Mouse (Mus musculus): ENCODE data around the gene Prok2. TPM values are rescaled to one million over a fixed set of nuclear protein-coding genes. Genes with fewer than 3 reads are reported as not detected.

Prok2 gene
- polyA plus RNA-seq, 1 experiment from 2014 or later, result 1.5 TPM

- peak overlapping the region; percentile 66 for H3K27ac ChIP-seq
- ATAC-seq (ENCODE audit: insufficient number of reproducible peaks, insufficient read depth, low FRiP score, low TSS enrichment, low read depth), result peak; percentile 49; the same call in 1 of the 2 replicates
- H3K9ac ChIP-seq, result peak overlapping the region; percentile 88
- H3K4me2 ChIP-seq, result peak overlapping the region; percentile 97
- H3K27me3 ChIP-seq, result peaks cover 71% of the 10 kb centered on the region
- H3K9me3 ChIP-seq, result no peaks in the 10 kb centered on the region
- peaks cover 23% of the 10 kb centered on the region for H3K4me1 ChIP-seq
- no peaks in the 10 kb centered on the region for H3K36me3 ChIP-seq
- 6% methylated on average over 25 of the region's 25 CpGs for WGBS
- peak overlapping the region; percentile 82 for H3K4me3 ChIP-seq
These were observed 34.5 kb downstream of the Prok2 start for GRCm38 (mm10) chr6:99691666-99692205.

GRCm38 (mm10) chr6:99688513-99688912 is 37.7 kb downstream of the Prok2 start:
- H3K36me3 ChIP-seq, result no peaks in the 10 kb centered on the region
- H3K4me1 ChIP-seq, result peaks cover 12% of the 10 kb centered on the region
- no peak overlapping the region for H3K9ac ChIP-seq
- no peak overlapping the region for H3K4me3 ChIP-seq
- no peak overlapping the region for H3K4me2 ChIP-seq
- WGBS, result 82% methylated on average over 6 of the region's 6 CpGs
- H3K27me3 ChIP-seq, result peaks cover 41% of the 10 kb centered on the region
- ATAC-seq (ENCODE audit: insufficient number of reproducible peaks, insufficient read depth, low FRiP score, low TSS enrichment, low read depth), result no peak
- H3K9me3 ChIP-seq, result peaks cover 8% of the 10 kb centered on the region; the same call in 1 of the 2 replicates
- no peak overlapping the region for H3K27ac ChIP-seq

GRCm38 (mm10) chr6:99684899-99685298 is 41.3 kb downstream of the Prok2 start:
- WGBS, result 51% methylated on average over 5 of the region's 5 CpGs

GRCm38 (mm10) chr6:99683974-99684373 is 42.2 kb downstream of the Prok2 start:
- no peak overlapping the region for H3K27ac ChIP-seq
- no peak overlapping the region for H3K4me3 ChIP-seq
- H3K4me1 ChIP-seq, result no peaks in the 10 kb centered on the region
- 90% methylated on average over 5 of the region's 5 CpGs for WGBS
- H3K36me3 ChIP-seq, result no peaks in the 10 kb centered on the region
- H3K4me2 ChIP-seq, result no peak overlapping the region
- H3K27me3 ChIP-seq, result 0 out of 2 replicates have a peak, but pooled peaks cover 3% of the 10 kb centered on the region
- no peak overlapping the region for H3K9ac ChIP-seq
- peaks cover 8% of the 10 kb centered on the region; the same call in 1 of the 2 replicates for H3K9me3 ChIP-seq
- no peak for ATAC-seq (ENCODE audit: insufficient number of reproducible peaks, insufficient read depth, low FRiP score, low TSS enrichment, low read depth)

More at GRCm38 (mm10) chr6:99684899-99685298, 41.3 kb downstream of the Prok2 start:
- Histone ChIP-seq H3K4me2 (no peak overlapping the region), H3K27ac (no peak overlapping the region), H3K9me3 (peaks cover 8% of the 10 kb centered on the region; the same call in 1 of the 2 replicates), H3K4me3 (no peak overlapping the region), H3K9ac (no peak overlapping the region), H3K27me3 (peaks cover 8% of the 10 kb centered on the region; the same call in 1 of the 2 replicates), H3K4me1 (no peaks in the 10 kb centered on the region), H3K36me3 (no peaks in the 10 kb centered on the region)
- ATAC-seq (ENCODE audit: insufficient number of reproducible peaks, insufficient read depth, low FRiP score, low TSS enrichment, low read depth), result no peak

- no peaks in the 10 kb centered on the region for H3K4me1 ChIP-seq
- H3K9ac ChIP-seq, result no peak overlapping the region
- H3K27me3 ChIP-seq, result no peaks in the 10 kb centered on the region
- no peaks in the 10 kb centered on the region for H3K9me3 ChIP-seq
- H3K4me3 ChIP-seq, result no peak overlapping the region
- 85% methylated on average over 11 of the region's 11 CpGs for WGBS
- H3K4me2 ChIP-seq, result no peak overlapping the region
- no peak for ATAC-seq (ENCODE audit: insufficient number of reproducible peaks, insufficient read depth, low FRiP score, low TSS enrichment, low read depth)
- H3K27ac ChIP-seq, result no peak overlapping the region
- no peaks in the 10 kb centered on the region for H3K36me3 ChIP-seq
These were observed 48.1 kb downstream of the Prok2 start for GRCm38 (mm10) chr6:99678108-99678507.

GRCm38 (mm10) chr6:99677325-99677724 is 48.9 kb downstream of the Prok2 start:
- Histone ChIP-seq H3K36me3 (no peaks in the 10 kb centered on the region), H3K4me3 (no peak overlapping the region), H3K9me3 (no peaks in the 10 kb centered on the region), H3K27ac (no peak overlapping the region), H3K4me2 (no peak overlapping the region), H3K4me1 (no peaks in the 10 kb centered on the region), H3K27me3 (no peaks in the 10 kb centered on the region), H3K9ac (no peak overlapping the region)
- 86% methylated on average over 8 of the region's 8 CpGs for WGBS
- ATAC-seq (ENCODE audit: insufficient number of reproducible peaks, insufficient read depth, low FRiP score, low TSS enrichment, low read depth), result no peak

GRCm38 (mm10) chr6:99674482-99674881 is 51.7 kb downstream of the Prok2 start:
- Histone ChIP-seq H3K4me2 (no peak overlapping the region), H3K4me3 (no peak overlapping the region), H3K9ac (no peak overlapping the region), H3K27ac (no peak overlapping the region), H3K4me1 (peaks cover 10% of the 10 kb centered on the region; the same call in 1 of the 2 replicates), H3K27me3 (no peaks in the 10 kb centered on the region), H3K36me3 (no peaks in the 10 kb centered on the region), H3K9me3 (no peaks in the 10 kb centered on the region)
- ATAC-seq (ENCODE audit: insufficient number of reproducible peaks, insufficient read depth, low FRiP score, low TSS enrichment, low read depth), result no peak
- 72% methylated on average over 4 of the region's 4 CpGs for WGBS

- no peak for ATAC-seq (ENCODE audit: insufficient number of reproducible peaks, insufficient read depth, low FRiP score, low TSS enrichment, low read depth)
- no peak overlapping the region for H3K4me3 ChIP-seq
- H3K4me1 ChIP-seq, result peaks cover 23% of the 10 kb centered on the region
- H3K9me3 ChIP-seq, result no peaks in the 10 kb centered on the region
- H3K4me2 ChIP-seq, result no peak overlapping the region
- 51% methylated on average over 3 of the region's 3 CpGs for WGBS
- no peak overlapping the region for H3K9ac ChIP-seq
- H3K27me3 ChIP-seq, result no peaks in the 10 kb centered on the region
- no peak overlapping the region for H3K27ac ChIP-seq
- H3K36me3 ChIP-seq, result no peaks in the 10 kb centered on the region
These were observed 54.4 kb downstream of the Prok2 start for GRCm38 (mm10) chr6:99671768-99672167.

GRCm38 (mm10) chr6:99670481-99671119 is 55.6 kb downstream of the Prok2 start:
- ATAC-seq (ENCODE audit: insufficient number of reproducible peaks, insufficient read depth, low FRiP score, low TSS enrichment, low read depth), result no peak
- no peak overlapping the region for H3K4me2 ChIP-seq

GRCm38 (mm10) chr6:99669481-99670325 is 56.5 kb downstream of the Prok2 start:
- no peaks in the 10 kb centered on the region for H3K27me3 ChIP-seq
- no peak overlapping the region for H3K27ac ChIP-seq
- H3K9ac ChIP-seq, result no peak overlapping the region
- no peak for ATAC-seq (ENCODE audit: insufficient number of reproducible peaks, insufficient read depth, low FRiP score, low TSS enrichment, low read depth)
- no peaks in the 10 kb centered on the region for H3K36me3 ChIP-seq
- no peak overlapping the region for H3K4me3 ChIP-seq
- WGBS, result 34% methylated on average over 5 of the region's 5 CpGs
- no peaks in the 10 kb centered on the region for H3K9me3 ChIP-seq
- no peak overlapping the region for H3K4me2 ChIP-seq
- H3K4me1 ChIP-seq, result peaks cover 24% of the 10 kb centered on the region

More at GRCm38 (mm10) chr6:99670481-99671119, 55.6 kb downstream of the Prok2 start:
- H3K27me3 ChIP-seq, result no peaks in the 10 kb centered on the region
- no peaks in the 10 kb centered on the region for H3K36me3 ChIP-seq
- H3K4me1 ChIP-seq, result peaks cover 24% of the 10 kb centered on the region
- H3K9me3 ChIP-seq, result no peaks in the 10 kb centered on the region
- no peak overlapping the region for H3K27ac ChIP-seq
- H3K9ac ChIP-seq, result no peak overlapping the region
- H3K4me3 ChIP-seq, result no peak overlapping the region
- 81% methylated on average over 7 of the region's 7 CpGs for WGBS

- H3K27ac ChIP-seq, result peak overlapping the region; percentile 41; the same call in 1 of the 2 replicates
- H3K4me2 ChIP-seq, result peak overlapping the region; percentile 92
- H3K9ac ChIP-seq, result peak overlapping the region; percentile 91
- H3K27me3 ChIP-seq, result no peaks in the 10 kb centered on the region
- ATAC-seq (ENCODE audit: insufficient number of reproducible peaks, insufficient read depth, low FRiP score, low TSS enrichment, low read depth), result no peak
- no peaks in the 10 kb centered on the region for H3K36me3 ChIP-seq
- 14% methylated on average over 8 of the region's 8 CpGs for WGBS
- H3K9me3 ChIP-seq, result no peaks in the 10 kb centered on the region
- H3K4me3 ChIP-seq, result peak overlapping the region; percentile 81
- peaks cover 28% of the 10 kb centered on the region for H3K4me1 ChIP-seq
These were observed 58.9 kb downstream of the Prok2 start for GRCm38 (mm10) chr6:99667290-99667689.

Data from embryonic facial prominence, embryonic 13.5 days (tissue).